Mouse (Mus musculus) right cerebral cortex, adult 18-20 months (tissue): ENCODE data around the gene Sco1.

Source experiments
- DNase-seq: peaks from one replicate; pipeline ENCODE4 v3.0.0; 2022; ENCODE audit warnings: mixed read lengths

The Sco1 gene

DNA sequence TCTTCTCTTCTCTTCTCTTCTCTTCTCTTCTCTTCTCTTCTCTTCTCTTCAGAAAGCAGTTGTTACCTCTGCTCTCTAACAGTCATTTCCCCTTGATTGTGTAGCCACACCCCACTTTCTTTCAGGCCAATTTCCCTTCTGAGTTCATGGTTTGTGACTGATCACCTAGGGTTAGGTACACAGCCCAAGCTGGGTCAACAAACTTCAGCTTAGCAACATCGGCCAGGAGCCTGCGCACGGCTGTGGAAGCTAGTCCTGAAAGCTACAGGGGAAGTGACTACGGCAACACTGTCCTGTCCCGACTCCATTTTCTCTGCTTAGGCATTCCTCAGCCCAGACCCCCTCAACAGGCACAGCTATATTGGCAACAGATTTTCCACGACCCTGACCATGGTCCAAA is 7.5 kb upstream of the Sco1 start:
- no peak for DNase-seq

DNA sequence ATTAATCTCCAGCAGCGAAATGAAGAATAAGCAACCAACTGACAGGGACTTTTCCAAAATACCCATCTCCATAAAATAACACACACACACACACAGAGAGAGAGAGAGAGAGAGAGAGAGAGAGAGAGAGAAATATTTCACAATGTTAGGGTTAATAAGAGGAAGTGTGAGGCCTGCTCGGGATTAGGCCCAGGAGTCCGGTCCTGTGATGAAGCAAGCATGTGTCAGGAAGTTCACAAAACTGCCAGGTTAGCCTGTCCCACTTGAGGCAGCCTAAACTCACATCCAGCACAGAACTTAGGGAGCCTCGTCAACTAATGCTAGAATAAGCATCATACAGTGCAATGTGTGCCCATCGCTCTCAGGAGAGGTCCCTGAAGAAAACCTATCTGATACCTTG is 5.3 kb upstream of the Sco1 start:
- DNase-seq, result no peak

DNA sequence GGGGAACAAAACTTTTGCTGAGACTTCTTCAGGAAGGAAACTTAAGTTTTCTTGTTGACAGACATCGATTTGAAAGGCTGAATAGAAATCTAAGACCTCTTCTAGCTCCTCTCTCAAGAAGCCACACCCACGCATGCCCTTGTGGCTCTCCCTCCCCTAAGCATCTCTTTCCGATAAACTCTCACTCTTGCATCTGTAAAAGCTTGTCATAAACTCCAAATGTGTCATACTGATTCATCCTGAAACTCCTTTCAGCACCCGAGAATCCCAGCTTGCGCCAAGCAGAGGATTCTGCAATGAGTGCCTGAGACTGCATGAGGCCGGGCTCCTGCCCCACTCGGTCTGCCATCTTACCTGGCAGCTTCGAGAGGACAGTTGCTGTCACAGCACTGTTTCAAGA is 4.0 kb upstream of the Sco1 start:
- no peak for DNase-seq

DNA sequence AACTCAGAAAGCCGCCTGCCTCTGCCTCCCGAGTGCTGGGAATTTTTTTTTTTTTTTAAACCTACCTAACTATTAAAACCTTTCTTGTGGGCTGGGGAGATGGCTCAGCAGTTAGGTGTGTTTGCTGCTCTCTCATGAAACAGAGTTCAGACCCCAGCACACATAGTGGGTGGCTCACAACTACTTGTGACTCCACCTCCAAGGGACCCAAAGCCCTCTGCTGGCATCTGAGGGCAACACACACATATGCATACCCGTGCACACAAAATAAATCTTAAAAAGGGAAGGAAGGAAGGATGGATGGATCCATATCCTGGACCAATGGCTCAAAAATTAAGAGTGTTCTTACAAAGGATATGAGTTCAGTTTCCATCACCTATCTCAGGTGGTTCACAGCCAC is 3.2 kb upstream of the Sco1 start:
- no peak for DNase-seq

- no peak for DNase-seq
These were observed 672 bp upstream of the Sco1 start for GRCm38 (mm10) chr11:67051676-67052320.

GRCm38 (mm10) chr11:67054754-67055365 is 2.4 kb downstream of the Sco1 start:
- no peak for DNase-seq

DNA sequence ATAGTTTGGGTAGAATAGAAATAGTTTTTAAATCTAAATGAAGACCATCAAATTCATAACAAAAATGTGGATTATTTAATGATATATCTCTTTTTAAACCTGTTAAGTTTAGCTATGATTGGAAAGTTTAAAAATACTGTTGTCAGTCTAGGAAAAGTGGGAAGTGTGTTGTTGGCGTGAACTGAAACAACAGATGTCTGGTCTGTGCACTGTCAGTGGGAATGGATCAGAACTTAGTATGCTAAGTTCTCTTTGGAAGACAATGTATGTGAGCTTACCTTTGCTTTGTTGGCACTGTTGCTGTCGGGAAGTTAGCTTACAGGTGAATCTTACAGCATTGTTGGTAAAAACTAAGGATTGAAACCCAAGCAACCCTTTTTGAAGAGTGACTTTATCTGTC is 8.8 kb downstream of the Sco1 start:
- DNase-seq, result no peak

DNA sequence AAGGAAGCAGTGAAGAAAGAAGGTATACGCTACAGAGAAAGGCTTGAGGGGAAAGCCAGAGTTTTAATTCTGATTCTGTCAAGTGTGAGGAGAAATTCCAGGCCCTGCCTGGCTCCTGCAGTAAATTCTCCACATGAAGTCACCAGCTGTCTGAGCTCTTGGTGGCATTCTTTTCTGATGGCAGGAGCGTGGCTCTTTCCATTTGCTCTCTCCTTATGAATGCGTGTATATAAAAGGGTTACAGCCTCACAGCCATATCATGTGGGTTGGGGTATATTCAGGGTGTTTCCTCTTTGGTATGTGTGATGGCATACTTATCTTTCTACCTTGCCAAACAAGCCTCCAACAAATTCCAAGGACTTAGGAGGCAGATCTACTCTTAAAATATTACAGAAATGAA is 10.3 kb downstream of the Sco1 start:
- peak; percentile 40 for DNase-seq

GRCm38 (mm10) chr11:67067741-67068140 is 15.3 kb downstream of the Sco1 start:
- no peak for DNase-seq

DNA sequence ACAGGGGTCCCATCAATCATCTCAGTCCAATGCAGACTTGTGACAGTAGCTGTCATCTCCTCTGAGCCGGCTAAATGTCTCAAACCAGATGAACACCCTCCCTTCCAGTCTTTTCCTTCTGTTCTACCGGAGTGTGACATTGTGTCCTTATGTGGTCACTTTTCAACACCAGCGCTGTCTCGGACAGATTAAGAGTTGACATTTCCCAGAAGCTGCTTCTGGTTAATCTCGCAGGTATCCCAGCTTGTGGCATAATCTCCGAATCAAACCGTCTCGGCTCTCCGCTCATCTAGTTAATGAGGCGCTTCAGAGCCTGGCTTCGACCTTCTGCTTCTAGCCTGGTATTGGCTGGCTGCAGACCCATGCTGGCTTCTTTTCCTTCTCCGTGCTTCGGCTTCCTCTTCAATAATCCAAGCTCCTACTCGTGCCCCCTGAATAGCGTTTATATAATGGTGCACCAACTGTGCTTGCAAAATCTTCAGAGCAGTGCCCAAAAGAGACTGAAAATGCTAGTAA is 20.2 kb downstream of the Sco1 start:
- DNase-seq, result no peak

- no peak for DNase-seq
These were observed 22.6 kb downstream of the Sco1 start for GRCm38 (mm10) chr11:67075036-67075435.

DNA sequence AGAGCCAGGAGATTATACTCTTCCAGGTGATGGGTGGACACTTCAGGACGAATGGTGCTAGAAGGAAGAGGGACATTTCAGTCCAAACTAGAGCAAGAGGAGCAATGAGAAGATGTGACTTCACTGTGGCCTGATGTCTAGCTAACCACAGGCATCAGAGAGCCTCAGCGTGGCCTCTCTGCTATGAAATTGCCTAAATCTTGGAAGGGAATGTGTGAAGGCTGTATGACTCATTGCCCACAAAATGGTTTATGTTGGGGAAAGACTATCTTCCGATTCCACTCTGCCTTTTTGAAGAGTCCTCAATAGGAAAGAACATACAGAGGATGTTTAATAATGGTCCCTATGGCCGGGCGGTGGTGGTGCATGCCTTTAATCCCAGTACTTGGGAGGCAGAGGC is 24.3 kb downstream of the Sco1 start:
- DNase-seq, result no peak

GRCm38 (mm10) chr11:67077435-67077834 is 25.0 kb downstream of the Sco1 start:
- no peak for DNase-seq

- no peak for DNase-seq
These were observed 25.5 kb downstream of the Sco1 start, which contains the start of gene Myh3 for GRCm38 (mm10) chr11:67078000-67078399. Gene Myh3 (plus strand): TSS chr11:67078300.

- DNase-seq, result no peak
These were observed 26.4 kb downstream of the Sco1 start for GRCm38 (mm10) chr11:67078888-67079287.

DNA sequence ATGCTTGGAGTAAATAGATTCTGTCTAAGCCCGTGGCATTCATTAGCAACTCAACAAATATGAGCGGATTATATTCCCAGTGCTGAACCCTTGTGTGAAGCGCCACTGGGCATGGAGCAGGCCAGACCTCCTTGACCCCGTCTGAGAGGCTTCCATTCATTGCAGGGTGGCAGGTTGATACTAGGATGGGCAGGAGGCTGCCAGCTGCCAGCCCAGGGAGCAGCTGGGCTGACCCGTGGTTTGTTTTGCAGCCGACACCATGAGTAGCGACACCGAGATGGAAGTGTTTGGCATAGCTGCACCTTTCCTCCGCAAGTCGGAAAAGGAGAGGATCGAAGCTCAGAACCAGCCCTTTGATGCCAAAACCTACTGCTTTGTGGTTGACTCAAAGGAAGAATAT is 27.3 kb downstream of the Sco1 start:
- DNase-seq, result no peak

DNA sequence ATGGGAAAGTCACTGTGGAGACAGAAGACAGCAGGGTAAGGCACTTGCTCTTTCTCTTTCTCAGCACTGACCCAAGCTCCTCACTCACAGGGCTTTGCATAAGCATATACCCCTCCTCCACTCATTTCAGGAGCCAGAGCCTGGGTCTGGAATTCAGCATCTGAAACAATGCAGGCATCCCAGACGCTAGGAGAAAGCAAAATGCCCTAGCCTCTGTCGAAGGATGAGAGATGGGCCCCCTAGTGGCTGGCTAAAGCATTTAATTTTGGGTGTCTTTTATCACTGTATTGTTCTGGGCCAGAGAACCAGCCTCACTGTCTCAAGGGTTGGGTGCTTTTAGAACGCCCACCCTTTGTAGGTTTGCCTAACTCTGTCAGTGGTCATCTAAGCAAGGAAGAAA is 27.7 kb downstream of the Sco1 start:
- DNase-seq, result peak; percentile 65

DNA sequence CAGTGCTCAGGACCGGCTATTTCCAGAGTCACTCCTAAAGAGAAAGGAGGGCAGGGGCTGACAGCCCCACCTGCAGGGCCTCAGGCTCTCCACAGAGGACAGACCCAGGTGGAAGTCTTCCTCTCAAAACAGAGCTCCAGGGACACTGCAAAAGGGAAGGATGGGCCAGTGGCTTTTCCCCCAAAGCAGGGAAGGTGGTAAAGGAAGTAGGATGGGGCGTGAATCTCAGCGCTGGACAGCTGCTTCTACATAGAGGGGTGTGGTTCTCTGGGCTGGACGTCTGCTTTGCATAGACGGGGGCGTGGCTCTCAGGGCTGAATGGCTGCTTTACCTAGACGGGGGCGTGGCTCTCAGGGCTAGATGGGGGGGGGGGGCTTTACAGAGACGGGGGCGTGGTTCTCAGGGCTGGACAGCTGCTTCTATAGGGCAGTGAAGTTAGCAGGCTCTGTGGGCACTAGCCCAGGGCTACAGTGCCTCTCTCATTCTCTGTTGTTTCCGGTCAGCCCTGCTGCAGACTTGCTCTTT is 28.7 kb downstream of the Sco1 start:
- DNase-seq, result no peak

DNA sequence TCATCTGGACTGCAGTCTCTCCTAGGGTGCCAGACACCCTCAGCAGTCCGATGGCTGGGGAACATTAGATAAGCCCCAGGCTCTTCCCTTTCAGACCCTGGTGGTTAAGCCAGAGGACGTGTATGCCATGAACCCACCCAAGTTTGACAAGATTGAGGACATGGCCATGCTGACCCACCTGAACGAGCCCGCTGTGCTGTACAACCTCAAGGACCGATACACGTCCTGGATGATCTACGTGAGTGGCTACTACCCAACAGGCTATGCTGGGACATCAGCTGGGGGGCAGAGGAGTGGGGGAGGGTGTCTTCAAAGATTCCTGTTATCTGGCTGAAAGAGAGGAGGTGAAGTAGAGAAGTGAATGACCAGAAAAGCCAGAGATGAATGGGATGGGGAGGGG is 29.7 kb downstream of the Sco1 start:
- no peak for DNase-seq

GRCm38 (mm10) chr11:67082793-67083192 is 30.3 kb downstream of the Sco1 start:
- no peak for DNase-seq

- DNase-seq, result no peak
These were observed 30.8 kb downstream of the Sco1 start for GRCm38 (mm10) chr11:67083239-67083638.

- no peak for DNase-seq
These were observed 31.4 kb downstream of the Sco1 start for GRCm38 (mm10) chr11:67083712-67084340.

- peak; percentile 71 for DNase-seq
These were observed 33.0 kb downstream of the Sco1 start for GRCm38 (mm10) chr11:67085489-67085888.
